Mouse (Mus musculus) heart, adult 11 months (tissue): ENCODE results near the gene Fam114a2.

ENCODE experiments used
- DNase-seq: peaks from one replicate; pipeline ENCODE4 v3.0.0; 2022

The Fam114a2 gene

GRCm38 (mm10) chr11:57518751-57519148 lies 333 bp upstream of the Fam114a2 start:
- no peak for DNase-seq

- peak; percentile 85 for DNase-seq
Observed at GRCm38 (mm10) chr11:57516946-57517441, 1.4 kb downstream of the Fam114a2 start.

GRCm38 (mm10) chr11:57515218-57515617 lies 3.2 kb downstream of the Fam114a2 start:
- no peak for DNase-seq

GRCm38 (mm10) chr11:57506899-57507298 lies 11.5 kb downstream of the Fam114a2 start:
- DNase-seq = no peak

GRCm38 (mm10) chr11:57503155-57503554 lies 15.3 kb downstream of the Fam114a2 start:
- peak; percentile 88 for DNase-seq

GRCm38 (mm10) chr11:57498215-57498614 lies 20.2 kb downstream of the Fam114a2 start:
- DNase-seq = no peak

GRCm38 (mm10) chr11:57497701-57498100 lies 20.7 kb downstream of the Fam114a2 start:
- peak; percentile 68 for DNase-seq

- DNase-seq = no peak
Observed at GRCm38 (mm10) chr11:57496462-57497039, 21.9 kb downstream of the Fam114a2 start.

GRCm38 (mm10) chr11:57488436-57488835 lies 30.0 kb downstream of the Fam114a2 start:
- peak; percentile 70 for DNase-seq

GRCm38 (mm10) chr11:57478077-57478476 lies 40.3 kb downstream of the Fam114a2 start:
- DNase-seq = no peak

GRCm38 (mm10) chr11:57475119-57475518 lies 43.3 kb downstream of the Fam114a2 start:
- no peak for DNase-seq

- DNase-seq = no peak
Observed at GRCm38 (mm10) chr11:57474296-57474941, 44.0 kb downstream of the Fam114a2 start.

- no peak for DNase-seq
Observed at GRCm38 (mm10) chr11:57470979-57471378, 47.4 kb downstream of the Fam114a2 start.

GRCm38 (mm10) chr11:57470056-57470455 lies 48.4 kb downstream of the Fam114a2 start:
- DNase-seq = no peak

GRCm38 (mm10) chr11:57468706-57469105 lies 49.7 kb downstream of the Fam114a2 start:
- no peak for DNase-seq

GRCm38 (mm10) chr11:57467159-57468110 lies 51.0 kb downstream of the Fam114a2 start:
- DNase-seq = peak; percentile 93

- DNase-seq = no peak
Observed at GRCm38 (mm10) chr11:57465844-57466243, 52.6 kb downstream of the Fam114a2 start.

GRCm38 (mm10) chr11:57465025-57465424 lies 53.4 kb downstream of the Fam114a2 start:
- DNase-seq = no peak

- DNase-seq = no peak
Observed at GRCm38 (mm10) chr11:57459759-57460158, 58.7 kb downstream of the Fam114a2 start.

- DNase-seq = peak; percentile 94
Observed at GRCm38 (mm10) chr11:57454421-57454820, 64.0 kb downstream of the Fam114a2 start.

GRCm38 (mm10) chr11:57445237-57445962 lies 73.0 kb downstream of the Fam114a2 start:
- DNase-seq = peak; percentile 97

- no peak for DNase-seq
Observed at GRCm38 (mm10) chr11:57434153-57434552, 84.3 kb downstream of the Fam114a2 start.
